Mouse (Mus musculus) adrenal gland, postnatal 14 days (tissue): Measurements from ENCODE around the gene Hdac4. TPM values are rescaled to one million over a fixed set of nuclear protein-coding genes. Genes with fewer than 3 reads are reported as not detected.

Source experiments
- DNase-seq: peaks from one replicate; pipeline ENCODE4 v3.0.0; 2021; ENCODE audit warnings: mixed read lengths
- total RNA-seq: library from RNA; stranded (reverse); gene quantifications from 2 replicates; pipeline ENCODE4 v1.2.3, GENCODE M21; 2021

Hdac4 gene
- total RNA-seq, 1 experiment from 2014 or later, result 70.1 TPM

DNA sequence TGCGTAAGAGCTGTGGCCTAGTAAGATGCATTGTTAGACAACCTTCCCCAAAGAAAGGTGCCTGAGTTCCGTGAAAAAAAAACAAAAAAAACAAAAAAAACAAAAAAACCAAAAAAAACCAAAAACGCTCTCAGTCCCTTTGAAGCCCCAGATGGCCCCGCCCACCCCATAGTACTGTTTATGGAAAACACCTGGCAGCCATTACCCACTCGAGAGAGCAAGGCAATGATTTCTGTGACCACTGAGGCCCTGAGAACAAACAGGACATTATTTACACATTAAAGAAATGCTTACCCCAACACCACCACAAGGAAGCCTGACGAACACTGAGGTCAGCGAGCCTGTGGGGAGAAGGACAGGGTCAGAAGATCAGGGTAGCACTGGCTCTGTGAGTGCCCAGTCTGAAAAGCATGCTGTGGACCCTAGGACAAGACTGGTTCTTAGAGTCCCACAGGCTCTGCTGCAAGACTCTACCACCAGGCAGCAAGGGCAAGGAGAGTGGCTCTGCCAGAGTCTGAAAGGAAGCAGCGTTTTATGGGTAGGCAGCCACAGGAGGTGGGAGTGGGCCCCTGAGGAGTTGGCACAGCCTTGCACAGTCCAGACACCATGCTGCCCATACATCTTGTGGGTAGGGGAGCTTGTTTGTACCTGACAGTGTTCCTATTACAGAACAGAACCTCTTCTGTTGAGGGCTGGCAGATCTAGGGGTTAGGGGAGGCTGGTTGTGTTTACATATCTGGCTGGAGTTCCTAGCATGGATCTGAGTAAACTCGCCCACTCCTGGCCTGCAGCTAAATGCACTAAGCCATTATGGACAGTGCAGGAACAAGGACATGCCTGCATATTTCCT lies 230.8 kb downstream of the Hdac4 start:
- no peak for DNase-seq

DNA sequence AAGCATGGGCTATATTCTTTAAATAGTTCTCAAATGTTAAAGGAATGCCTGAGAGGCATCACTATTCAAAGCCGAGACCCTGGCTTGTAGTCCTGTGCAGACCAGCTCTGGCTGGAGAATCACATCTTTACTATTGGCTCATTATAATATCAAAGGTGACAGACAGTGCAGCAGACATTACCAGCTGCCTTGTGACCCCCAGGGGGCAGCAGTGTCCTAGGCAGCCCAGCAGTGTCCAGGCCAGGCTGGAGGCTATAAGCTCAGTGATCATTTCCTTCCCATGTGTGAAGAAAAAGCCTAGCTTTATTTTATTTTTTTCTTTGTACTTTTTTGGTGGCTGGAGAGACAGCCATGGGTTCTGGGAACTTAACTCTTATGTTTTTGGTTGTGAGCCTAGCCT lies 233.2 kb downstream of the Hdac4 start:
- peak; percentile 85 for DNase-seq

DNA sequence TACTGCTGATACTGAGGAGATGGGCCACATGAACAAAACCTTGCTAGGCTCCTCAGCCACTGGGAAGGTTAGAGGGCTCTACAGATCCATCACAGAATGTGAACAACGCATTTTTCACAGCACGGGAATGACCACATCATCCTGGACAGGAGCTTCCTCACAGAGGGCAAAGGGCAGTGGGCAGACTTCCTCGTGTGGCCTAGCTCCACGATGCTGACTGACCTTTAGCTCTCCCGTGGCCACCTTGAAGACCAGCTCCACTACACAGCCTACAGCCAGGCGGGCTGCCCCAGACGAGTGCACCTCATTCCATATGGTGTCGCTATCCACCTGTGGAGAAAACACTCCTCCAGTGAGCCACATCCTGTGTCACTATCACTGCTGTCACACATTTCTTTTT lies 234.3 kb downstream of the Hdac4 start:
- DNase-seq, result peak; percentile 34

DNA sequence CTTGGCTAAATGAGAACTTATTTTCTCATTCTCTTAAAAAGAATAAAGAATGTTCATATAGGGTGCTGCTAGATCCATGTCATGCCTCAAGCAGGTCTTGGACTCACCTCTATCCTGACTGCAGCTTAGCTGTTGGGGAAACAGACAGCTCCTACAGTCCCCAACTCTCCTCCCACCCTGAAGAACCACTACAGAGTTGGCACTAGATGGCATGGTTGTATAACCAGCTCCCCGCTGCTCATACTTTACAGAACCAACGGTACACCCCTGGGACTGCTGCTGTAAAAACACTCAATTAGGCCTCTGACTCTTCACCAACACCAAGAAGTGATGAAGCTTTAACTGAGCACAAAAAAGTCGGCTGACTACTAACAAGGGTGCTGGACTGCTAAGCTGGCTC lies 235.6 kb downstream of the Hdac4 start:
- no peak for DNase-seq

DNA sequence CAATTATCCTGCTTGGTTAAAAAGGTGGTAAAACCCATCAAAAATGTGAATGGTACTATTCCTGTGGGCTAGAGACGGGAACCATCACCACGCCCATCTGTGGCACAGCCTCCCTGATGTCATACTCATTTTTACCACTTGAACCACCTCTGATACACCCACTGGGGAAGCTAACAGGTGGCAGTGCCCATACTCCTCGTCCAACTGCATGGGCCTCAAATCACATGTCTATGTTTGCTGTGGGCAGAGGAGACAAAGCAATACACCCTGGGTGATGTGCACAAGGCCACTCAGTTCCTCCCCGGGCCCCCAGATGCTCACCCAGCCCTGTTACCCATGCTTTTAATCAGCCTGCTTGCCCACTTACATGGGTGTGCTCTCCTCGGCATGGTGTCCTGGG lies 236.5 kb downstream of the Hdac4 start:
- DNase-seq, result no peak

DNA sequence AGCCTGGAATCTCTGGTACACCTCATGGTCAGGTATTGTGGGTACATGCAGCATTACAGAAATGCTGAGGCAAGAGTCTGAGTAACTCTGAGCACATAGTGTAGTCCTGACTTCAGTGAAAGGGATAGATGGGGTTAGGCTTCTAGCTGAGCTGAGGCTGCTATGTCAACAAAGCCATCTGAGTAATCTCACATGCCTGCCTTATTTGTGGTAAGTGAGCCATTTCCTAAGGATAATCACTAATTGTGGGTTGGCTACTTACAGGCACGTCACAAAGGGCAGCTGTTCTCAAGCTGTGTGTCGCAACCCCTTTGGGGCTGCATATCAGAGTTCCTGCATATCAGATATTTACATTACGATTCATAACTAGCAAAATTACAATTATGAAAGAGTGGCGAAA lies 239.3 kb downstream of the Hdac4 start:
- no peak for DNase-seq

DNA sequence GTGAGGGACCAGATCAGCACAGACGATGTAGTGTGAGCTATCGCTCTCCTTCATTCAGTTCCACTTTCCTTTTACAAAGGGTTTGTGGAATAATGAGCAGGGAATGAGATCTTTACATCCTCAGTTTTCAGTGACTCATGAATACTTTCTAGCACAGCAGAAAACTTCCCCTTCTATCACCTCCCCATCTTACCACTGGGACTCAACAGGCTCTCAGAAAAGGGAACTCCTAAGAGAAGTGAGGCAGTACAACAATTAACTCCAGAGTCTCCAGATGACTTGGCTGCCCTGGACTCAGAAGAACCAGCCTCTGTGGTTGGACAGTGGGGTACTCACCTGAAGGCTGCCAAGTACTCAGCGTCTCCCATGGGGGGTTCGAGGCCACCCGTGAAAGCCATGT lies 240.5 kb downstream of the Hdac4 start:
- DNase-seq, result no peak

DNA sequence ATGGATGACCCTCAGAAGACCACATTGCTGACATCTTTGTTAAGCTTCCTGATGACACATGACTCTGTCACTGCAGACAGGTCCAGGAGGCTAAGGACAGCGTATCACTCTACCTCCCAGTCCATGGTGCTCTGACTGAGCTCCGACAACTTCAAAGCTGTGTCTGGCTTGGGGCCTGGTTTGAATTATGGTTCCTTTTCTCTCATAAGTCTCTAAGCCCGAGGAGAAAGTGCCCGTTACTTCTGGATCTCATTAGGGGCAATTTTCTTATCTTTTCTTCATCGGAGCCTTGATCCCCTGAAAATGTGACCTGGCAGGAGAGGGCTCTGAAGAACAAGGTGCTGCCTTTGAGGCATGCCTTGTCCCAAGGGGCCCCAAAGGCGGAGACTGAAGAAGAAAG lies 242.6 kb downstream of the Hdac4 start:
- no peak for DNase-seq

DNA sequence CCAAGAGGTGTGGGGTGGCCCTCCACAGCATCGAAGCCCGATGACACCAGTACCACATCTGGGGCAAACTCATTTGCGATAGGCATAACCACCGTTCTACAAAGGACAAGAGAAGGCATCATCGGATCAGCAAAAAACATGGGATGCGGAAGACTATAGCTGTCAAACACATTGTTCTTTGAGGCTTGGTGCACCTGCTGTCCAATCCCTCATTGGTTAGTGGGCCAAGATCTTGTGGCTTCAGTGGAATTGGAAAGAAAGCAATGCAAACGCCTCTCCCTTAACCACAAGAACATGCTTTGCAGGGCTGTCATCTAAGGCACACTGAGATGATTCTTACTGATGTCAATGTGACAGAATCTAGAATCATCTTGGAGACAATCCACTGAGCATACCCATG lies 248.1 kb downstream of the Hdac4 start:
- DNase-seq, result no peak

DNA sequence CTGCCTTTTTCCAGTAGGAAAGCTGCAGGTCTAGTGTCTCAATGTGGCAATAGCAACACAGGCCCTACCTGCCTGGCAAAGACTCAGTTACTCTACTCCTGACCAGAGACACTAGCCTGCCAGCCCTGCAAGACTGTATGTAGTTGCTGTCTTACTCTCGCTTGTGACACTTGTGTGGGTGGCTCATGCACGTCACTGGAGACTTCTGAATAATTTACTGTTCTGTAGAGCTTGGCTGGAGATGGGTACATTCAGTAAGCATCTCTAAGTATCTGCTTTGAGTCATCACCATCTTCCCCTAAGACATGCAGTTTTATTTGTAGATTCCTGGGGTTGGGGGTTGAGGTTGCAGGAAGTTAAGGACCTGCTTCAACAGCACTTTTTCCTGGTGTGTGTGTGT lies 252.9 kb downstream of the Hdac4 start:
- DNase-seq, result no peak

DNA sequence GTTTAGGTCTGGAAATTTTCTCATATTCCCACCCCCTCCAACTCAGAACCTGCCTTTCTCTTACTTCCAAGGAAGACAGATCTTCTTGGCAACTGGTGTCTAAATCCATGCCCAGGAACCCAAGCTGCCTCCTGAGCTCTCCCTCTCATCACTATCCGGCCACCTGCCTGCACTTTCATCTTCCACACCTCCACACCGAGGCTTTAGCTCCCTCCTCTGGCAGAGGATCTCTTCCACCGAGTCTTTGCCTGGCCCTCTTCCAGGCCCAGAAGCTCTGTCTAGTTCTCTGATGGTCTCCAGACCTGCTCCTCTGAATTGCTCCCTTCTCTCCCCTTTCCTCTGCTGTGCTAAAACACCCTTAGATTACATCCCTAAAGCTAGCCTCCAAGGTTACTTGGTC lies 253.5 kb downstream of the Hdac4 start:
- DNase-seq, result no peak

DNA sequence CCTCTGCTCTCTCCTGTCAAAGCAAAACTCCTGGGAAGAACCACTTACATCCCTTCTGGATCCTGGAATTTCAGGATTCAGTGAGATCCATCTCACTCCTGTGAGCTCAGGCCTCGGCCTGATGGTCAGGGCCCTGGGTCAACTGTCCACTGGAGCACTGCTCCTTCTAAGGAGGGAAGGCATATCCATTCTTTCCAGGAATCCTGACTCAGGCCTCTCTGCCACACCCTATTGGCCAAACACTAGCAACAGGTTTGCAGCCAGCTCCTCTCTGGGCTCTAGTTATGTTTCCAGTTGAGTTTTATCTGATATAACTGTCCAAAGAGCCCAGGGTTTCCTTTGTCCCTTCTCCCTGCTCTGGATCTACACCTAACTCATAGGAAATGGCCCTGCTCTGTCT lies 254.4 kb downstream of the Hdac4 start:
- DNase-seq, result no peak

DNA sequence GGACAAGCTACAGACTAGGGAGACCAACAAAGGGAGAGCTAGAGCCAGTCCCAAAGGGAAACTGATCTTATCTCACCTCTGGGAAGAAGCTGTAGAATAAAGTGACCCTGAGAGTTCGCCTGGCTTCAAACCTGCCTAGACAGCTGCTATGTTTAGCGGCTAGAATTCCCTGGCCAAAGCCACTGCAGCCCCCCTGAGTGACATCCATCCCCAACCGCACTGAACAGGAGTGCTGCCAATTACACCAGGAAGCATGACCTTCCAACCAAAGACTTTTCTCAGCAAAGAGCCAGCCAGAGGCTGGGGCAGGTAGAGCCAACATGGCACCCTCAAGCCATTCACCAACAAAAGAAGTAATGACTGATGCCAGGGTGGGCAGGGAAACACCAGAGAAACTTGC lies 260.3 kb downstream of the Hdac4 start:
- DNase-seq, result no peak

DNA sequence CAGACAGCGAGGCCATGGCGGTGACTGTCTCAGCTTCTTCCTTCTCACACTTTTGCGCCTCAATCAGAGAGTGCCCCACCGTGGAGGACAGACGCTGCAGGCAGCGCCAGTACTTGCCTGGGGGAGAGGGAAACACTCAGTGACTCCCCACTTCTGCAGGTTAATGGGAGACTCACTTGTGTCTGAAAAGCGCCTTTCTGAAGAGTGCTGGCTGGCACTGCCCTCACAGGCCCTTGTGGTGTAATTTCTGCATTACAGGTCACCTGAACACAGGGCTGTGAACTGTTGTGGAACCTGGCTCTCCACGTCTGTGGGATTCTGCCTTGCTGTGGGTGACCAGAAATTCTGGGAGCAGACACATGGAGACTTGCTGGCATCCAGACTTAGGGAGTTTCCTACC lies 261.8 kb downstream of the Hdac4 start:
- DNase-seq, result no peak

DNA sequence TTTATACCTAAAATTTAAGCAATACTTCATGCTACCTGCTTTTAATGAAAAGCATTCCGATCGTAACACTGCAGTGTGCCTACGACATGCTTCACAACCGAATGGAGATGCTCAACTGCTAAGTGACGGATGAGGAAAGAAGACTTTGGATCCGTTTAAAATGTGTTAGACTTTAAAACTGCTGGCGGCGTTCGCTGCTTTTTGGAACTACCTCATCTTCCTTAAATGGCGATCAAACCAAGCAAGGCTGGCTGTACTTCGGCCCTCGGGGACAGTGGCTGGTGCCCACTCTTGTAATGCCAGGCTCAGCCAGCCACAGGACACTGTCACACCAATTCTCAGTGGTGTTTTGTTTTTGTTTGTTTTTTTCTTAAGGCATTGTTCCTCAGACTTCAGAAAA lies 263.3 kb downstream of the Hdac4 start:
- no peak for DNase-seq

DNA sequence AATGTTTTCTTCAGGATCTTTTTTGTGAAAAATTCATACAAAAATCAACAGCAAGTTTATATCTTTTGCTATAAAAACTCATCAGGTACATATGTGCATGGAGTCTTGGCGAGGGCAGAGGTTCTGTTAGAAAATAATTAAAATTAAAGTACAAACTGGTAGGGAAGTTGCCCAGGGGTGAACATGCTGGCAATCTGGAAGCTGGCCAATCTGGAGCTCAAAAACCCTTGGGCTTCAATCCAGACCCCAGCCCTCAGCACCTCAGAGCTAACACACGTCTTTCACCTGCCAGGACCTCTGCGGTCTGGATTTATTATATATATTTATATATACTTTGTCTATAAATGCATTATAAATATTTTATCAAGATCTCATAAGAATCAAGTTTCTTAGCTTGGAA lies 263.7 kb downstream of the Hdac4 start:
- DNase-seq, result no peak

DNA sequence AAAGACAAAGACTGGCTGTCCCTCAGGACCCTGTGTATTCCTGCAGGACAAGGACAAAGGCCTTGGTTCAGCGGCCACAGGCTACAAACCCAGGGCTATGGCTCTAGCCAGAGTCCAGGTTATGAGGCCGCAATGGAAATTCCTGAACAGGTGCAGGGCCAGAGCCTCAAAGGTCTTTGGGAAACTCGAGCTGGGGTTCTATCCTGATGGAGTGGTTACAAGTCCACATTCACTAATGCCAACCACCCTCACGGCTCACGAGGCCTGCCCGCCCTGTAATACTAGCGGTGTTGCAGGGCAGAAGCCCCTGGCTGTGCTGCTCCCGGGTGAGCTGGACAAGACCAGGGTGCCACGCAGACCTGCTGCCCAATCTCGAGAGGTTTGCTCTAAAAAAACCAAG lies 264.3 kb downstream of the Hdac4 start:
- no peak for DNase-seq

DNA sequence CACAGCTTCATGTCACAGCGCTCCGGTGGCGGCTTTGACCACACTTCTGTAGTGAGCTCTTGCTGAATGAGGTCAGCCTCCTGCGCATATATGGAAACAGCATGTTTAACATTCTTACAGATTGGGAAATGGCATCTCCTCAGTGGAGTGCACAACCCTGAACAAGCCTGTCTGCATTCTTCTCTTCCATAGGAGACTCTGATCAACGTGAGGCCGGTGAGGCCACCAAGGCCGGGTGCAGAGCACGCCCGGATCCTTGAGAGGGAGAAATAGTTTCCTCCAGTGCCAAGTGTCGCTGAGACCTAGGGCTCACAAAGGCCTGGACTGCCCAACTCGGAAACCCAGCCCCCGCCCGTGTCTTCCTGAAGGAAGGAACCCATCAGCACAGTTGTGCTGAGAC lies 266.4 kb downstream of the Hdac4 start:
- DNase-seq, result no peak

DNA sequence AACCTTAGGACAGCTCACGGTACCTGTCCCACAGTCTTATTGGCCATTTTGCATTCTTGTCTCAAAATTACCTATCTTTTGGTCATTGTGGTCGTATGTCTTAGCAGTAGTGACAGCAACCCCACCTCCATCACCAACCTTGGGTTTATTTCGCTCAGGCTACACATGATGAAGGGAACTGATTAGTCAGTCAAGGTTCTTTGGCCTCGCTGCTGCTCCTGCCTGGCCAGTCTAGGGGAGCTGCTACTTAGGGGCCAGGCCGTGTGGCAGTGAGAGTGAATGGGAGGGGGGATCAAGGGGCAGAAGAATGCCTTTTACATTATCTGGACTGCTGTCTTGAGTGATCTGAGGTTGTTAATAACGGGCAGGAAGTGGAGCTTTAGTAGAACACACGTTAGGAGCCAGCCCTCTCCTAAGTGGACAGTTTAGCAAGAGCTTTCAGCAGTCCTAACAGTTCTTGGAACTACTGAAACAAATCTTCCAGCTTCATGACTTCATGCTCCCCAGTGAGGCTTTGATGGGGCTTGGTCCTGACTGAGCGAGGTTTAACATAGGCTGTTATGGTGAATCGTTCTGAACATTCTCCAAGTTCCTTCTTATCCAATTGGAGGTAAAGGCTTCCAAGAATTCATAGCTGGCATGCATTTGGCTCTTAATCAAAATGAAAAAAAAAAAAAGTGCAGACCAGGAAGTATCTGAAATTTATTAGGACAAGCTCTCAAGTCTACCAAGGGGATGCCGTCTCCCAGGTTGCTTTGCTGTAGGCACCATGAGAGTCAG lies 267.8 kb downstream of the Hdac4 start:
- peak; percentile 61 for DNase-seq

DNA sequence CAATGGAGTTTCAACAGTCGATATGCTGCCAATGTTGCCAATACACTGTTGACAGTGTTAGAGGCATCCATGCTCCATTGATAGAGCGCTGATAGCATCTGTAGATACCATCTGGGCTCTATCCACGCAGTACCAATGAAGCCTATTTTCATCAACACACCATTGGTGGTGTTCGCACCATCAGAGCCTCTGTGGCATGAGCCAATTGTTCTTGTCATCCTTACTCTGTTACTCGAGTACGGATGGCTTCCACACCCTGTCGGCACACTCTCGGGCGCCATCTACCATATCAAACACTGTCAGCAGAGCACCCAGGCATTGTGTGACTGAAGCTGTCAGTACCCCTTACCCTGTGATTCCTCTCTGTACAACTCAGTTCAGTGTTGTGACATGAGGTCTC lies 271.9 kb downstream of the Hdac4 start:
- no peak for DNase-seq

DNA sequence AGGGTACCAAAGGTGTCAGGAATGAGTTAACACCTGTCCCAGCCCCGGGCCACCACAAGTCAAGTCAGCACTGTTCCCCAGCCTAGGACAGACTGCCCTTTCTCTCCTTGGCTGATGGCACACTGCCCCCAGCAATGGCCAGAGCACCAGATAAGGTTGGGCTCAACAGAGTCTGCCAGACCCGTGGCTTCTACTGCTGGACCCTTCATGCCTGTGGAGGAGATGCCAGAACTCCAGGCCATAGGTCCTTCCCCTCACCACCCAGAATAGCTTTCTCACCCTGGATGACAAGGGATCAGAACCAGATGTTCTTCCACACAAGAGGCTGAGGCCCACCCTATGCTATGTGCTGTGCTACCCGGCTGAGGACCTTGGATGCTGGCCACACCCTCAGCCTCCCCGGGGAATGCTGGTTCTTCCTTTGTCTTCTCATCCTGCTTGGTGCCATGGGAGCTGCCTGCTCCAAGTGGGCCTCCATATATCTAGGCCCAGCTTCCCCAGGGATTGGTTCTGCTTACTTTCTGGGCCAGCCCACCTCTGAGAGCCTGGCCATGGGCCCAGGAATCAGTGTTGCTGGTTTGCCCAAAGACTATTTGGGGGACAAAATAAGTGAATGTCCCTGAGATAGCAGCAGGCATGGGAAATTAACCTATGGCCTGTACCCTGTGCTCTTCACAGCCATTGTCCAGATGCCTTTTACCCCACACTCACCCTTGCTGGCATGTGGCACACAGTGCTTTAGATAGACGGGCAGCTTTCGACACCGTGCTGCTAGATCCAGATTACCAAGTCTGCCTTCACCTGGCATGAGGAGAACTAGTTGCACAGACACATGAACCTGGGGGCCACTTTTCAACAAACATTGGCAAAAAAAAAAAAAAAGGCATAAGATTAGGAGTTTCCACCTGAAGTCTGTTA lies 273.0 kb downstream of the Hdac4 start:
- no peak for DNase-seq

DNA sequence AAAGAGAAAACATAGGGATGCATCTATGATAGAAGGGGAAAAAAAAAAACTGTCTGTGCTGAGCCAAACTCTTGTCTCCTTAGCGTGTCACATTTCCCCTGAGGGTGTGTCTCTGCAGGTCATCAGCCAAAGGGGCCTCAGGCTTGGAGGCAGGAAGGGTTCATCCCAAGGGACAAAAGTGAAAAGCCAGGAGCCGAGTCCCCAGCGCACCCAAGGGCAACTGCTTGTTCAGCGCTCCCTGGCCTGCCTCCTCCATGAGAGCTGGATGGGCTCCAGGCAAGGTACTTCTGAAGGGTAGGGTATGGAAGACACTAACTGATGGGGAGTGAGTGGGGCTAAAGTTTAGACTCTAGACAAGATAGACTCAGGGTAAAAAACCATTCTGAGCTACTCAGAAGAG lies 273.8 kb downstream of the Hdac4 start:
- DNase-seq, result no peak

DNA sequence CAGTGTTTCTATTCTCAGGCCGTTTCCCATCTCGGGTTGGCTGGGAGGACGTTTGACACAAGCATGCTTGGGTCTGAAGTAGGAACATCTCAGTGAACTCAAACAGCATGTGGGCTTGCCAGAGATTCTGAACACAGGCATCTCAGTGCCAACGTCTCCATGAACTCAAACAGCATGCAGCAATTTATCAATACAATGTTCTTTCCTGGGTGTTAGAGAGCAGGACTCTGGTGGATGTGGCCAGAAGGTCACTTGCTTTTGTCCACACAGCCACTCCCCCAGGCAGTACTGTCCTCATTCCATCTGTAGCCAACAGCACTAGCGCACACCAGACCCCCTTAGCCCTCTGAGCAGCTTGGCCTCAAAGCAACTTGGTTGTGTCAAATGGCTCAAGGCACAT lies 274.2 kb downstream of the Hdac4 start:
- DNase-seq, result no peak
